Mouse (Mus musculus) CH12.LX (cell line): Measurements from ENCODE around the gene Pnldc1. TPM values are rescaled to one million over a fixed set of nuclear protein-coding genes. Genes with fewer than 3 reads are reported as not detected.

Experiments used
- DNase-seq: peaks from one replicate; pipeline ENCODE4 v3.0.0-alpha.2; 2013; ENCODE audit errors: extremely low read depth
- H3K27ac ChIP-seq: 2 replicates; pipeline ENCODE4 v1.5.1; 2012; ENCODE audit warnings: low read depth, mild to moderate bottlenecking, control low read depth, moderate library complexity; ENCODE audit not compliant: insufficient read depth
- H3K27me3 ChIP-seq: replicated peaks from 2 replicates; pipeline ENCODE3; 2012; ENCODE audit warnings: inconsistent platforms
- H3K36me3 ChIP-seq, 2 experiments: replicated peaks in 1 of 2; 2 replicates each; pipeline versions ENCODE3 to v1.6.1; 2012; ENCODE audit warnings: inconsistent platforms in 1 of 2, low read length in 1 of 2, mild to moderate bottlenecking in 1 of 2, mixed read lengths in 1 of 2, moderate library complexity in 1 of 2; ENCODE audit not compliant: control insufficient read depth in 1 of 2, insufficient read depth in 1 of 2
- H3K4me1 ChIP-seq, 2 experiments: 2 replicates each; pipeline ENCODE4 v1.6.1; 2012; ENCODE audit warnings: inconsistent platforms in 1 of 2, moderate library complexity in 1 of 2; ENCODE audit not compliant: insufficient read depth in 2 of 2, control insufficient read depth in 1 of 2
- H3K4me2 ChIP-seq: 2 replicates; pipeline ENCODE4 v1.6.1; 2012; ENCODE audit warnings: low read depth, mild to moderate bottlenecking, control low read depth; ENCODE audit not compliant: poor library complexity, insufficient read depth, severe bottlenecking
- H3K4me3 ChIP-seq, 3 experiments: fragments of 150-350 bp in 1 of 3; sonication (generic) in 1 of 3; replicated peaks in 1 of 3; 2 replicates each; pipeline versions ENCODE3 to v1.5.1; 2011 to 2012; ENCODE audit warnings: low read depth in 2 of 3, low read length in 2 of 3, mild to moderate bottlenecking in 2 of 3, moderate library complexity in 2 of 3, control low read depth in 1 of 3, improper control_type of control experiment in 1 of 3, inconsistent platforms in 1 of 3, mixed read lengths in 1 of 3; ENCODE audit not compliant: poor library complexity in 1 of 3
- H3K79me2 ChIP-seq: replicated peaks from 2 replicates; pipeline ENCODE4 v1.6.1; 2012; ENCODE audit warnings: mild to moderate bottlenecking, moderate library complexity; ENCODE audit not compliant: control insufficient read depth, poor library complexity, insufficient read depth, severe bottlenecking; ENCODE audit errors: extremely low read depth
- H3K9ac ChIP-seq: 2 replicates; pipeline ENCODE4 v1.6.1; 2012; ENCODE audit warnings: low read depth, mild to moderate bottlenecking, control low read depth, moderate library complexity; ENCODE audit not compliant: insufficient read depth
- H3K9me3 ChIP-seq: replicated peaks from 2 replicates; pipeline ENCODE3; 2012; ENCODE audit warnings: low read length, inconsistent platforms, mixed read lengths
- BHLHE40 ChIP-seq: IDR thresholded peaks from 2 replicates; pipeline ENCODE4 v1.6.1; 2011; ENCODE audit warnings: mild to moderate bottlenecking, low read depth, low read length, improper control_type of control experiment
- CHD1 ChIP-seq: IDR thresholded peaks from 2 replicates; pipeline ENCODE4 v1.6.1; 2012; ENCODE audit warnings: low read depth, low read length, improper control_type of control experiment, inconsistent platforms
- CHD2 ChIP-seq: IDR thresholded peaks from 2 replicates; pipeline ENCODE4 v1.6.1; 2011; ENCODE audit warnings: low read length, improper control_type of control experiment
- CTCF ChIP-seq, 2 experiments: IDR thresholded peaks in 1 of 2; conservative IDR thresholded peaks in 1 of 2; 2 replicates each; pipeline ENCODE4 v1.5.1; 2011 to 2012; ENCODE audit warnings: low read depth in 2 of 2, low read length in 2 of 2, improper control_type of control experiment in 1 of 2, inconsistent platforms in 1 of 2, mild to moderate bottlenecking in 1 of 2, moderate library complexity in 1 of 2
- E2F4 ChIP-seq: IDR thresholded peaks from 2 replicates; pipeline ENCODE4 v1.6.1; 2011; ENCODE audit warnings: low read depth, low read length, improper control_type of control experiment; ENCODE audit not compliant: insufficient replicate concordance
- ELF1 ChIP-seq: IDR thresholded peaks from 2 replicates; pipeline ENCODE4 v1.6.1; 2014; ENCODE audit warnings: low read depth, mild to moderate bottlenecking, inconsistent platforms, low read length, improper control_type of control experiment
- EP300 ChIP-seq: IDR thresholded peaks from 2 replicates; pipeline ENCODE4 v1.6.1; 2011; ENCODE audit warnings: low read length, improper control_type of control experiment
- ETS1 ChIP-seq: conservative IDR thresholded peaks from 2 replicates; pipeline ENCODE4 v1.6.1; 2012; ENCODE audit warnings: low read depth, mild to moderate bottlenecking, inconsistent platforms, low read length, improper control_type of control experiment, moderate library complexity
- GABPA ChIP-seq: IDR thresholded peaks from 2 replicates; pipeline ENCODE4 v1.6.1; 2012; ENCODE audit warnings: low read depth, low read length, improper control_type of control experiment, inconsistent platforms; ENCODE audit not compliant: insufficient replicate concordance
- HCFC1 ChIP-seq: IDR thresholded peaks from 2 replicates; pipeline ENCODE4 v1.6.1; 2012; ENCODE audit warnings: low read depth, mild to moderate bottlenecking, inconsistent platforms, low read length, improper control_type of control experiment
- IRF4 ChIP-seq: IDR thresholded peaks from 2 replicates; pipeline ENCODE4 v1.6.1; 2014; ENCODE audit warnings: low read depth, mild to moderate bottlenecking, inconsistent platforms, low read length, improper control_type of control experiment
- JUN ChIP-seq: IDR thresholded peaks from 2 replicates; pipeline ENCODE4 v1.6.1; 2011; ENCODE audit warnings: low read depth, mild to moderate bottlenecking, low read length, improper control_type of control experiment, moderate library complexity; ENCODE audit not compliant: insufficient read depth
- JUND ChIP-seq: conservative IDR thresholded peaks from 2 replicates; pipeline ENCODE4 v1.6.1; 2011; ENCODE audit warnings: low read depth, low read length, improper control_type of control experiment
- KAT2A ChIP-seq: IDR thresholded peaks from 2 replicates; pipeline ENCODE4 v1.6.1; 2012; ENCODE audit warnings: low read length, improper control_type of control experiment, inconsistent platforms; ENCODE audit not compliant: insufficient replicate concordance
- MAFK ChIP-seq: IDR thresholded peaks from 2 replicates; pipeline ENCODE4 v1.6.1; 2011; ENCODE audit warnings: low read length, improper control_type of control experiment; ENCODE audit not compliant: insufficient replicate concordance
- MAX ChIP-seq: IDR thresholded peaks from 2 replicates; pipeline ENCODE4 v1.6.1; 2011; ENCODE audit warnings: low read length, improper control_type of control experiment
- MAZ ChIP-seq: IDR thresholded peaks from 2 replicates; pipeline ENCODE4 v1.6.1; 2012; ENCODE audit warnings: low read depth, mild to moderate bottlenecking, inconsistent platforms, low read length, improper control_type of control experiment, moderate library complexity
- MEF2A ChIP-seq: IDR thresholded peaks from 2 replicates; pipeline ENCODE4 v1.6.1; 2014; ENCODE audit warnings: low read depth, mild to moderate bottlenecking, inconsistent platforms, low read length, improper control_type of control experiment, borderline replicate concordance
- MXI1 ChIP-seq: IDR thresholded peaks from 2 replicates; pipeline ENCODE4 v1.6.1; 2011; ENCODE audit warnings: mild to moderate bottlenecking, low read depth, low read length, improper control_type of control experiment
- MYC ChIP-seq: IDR thresholded peaks from 2 replicates; pipeline ENCODE4 v1.6.1; 2011; ENCODE audit warnings: low read depth, mild to moderate bottlenecking, improper control_type of control experiment, low read length
- NELFE ChIP-seq: IDR thresholded peaks from 2 replicates; pipeline ENCODE4 v1.6.1; 2011; ENCODE audit warnings: low read depth, low read length, improper control_type of control experiment
- NRF1 ChIP-seq: IDR thresholded peaks from 2 replicates; pipeline ENCODE4 v1.6.1; 2014; ENCODE audit warnings: low read depth, mild to moderate bottlenecking, inconsistent platforms, low read length, improper control_type of control experiment, moderate library complexity
- PAX5 ChIP-seq: IDR thresholded peaks from 2 replicates; pipeline ENCODE4 v1.6.1; 2012; ENCODE audit warnings: low read length, inconsistent platforms, mixed read lengths
- POLR2A ChIP-seq: IDR thresholded peaks from 2 replicates; pipeline ENCODE4 v1.6.1; 2011; ENCODE audit warnings: low read depth, mild to moderate bottlenecking, improper control_type of control experiment, low read length
- POLR2AphosphoS2 ChIP-seq: IDR thresholded peaks from 2 replicates; pipeline ENCODE4 v1.6.1; 2011; ENCODE audit warnings: low read depth, low read length, improper control_type of control experiment
- RAD21 ChIP-seq: IDR thresholded peaks from 2 replicates; pipeline ENCODE4 v1.6.1; 2011; ENCODE audit warnings: low read depth, mild to moderate bottlenecking, low read length, improper control_type of control experiment, moderate library complexity
- RCOR1 ChIP-seq: conservative IDR thresholded peaks from 2 replicates; pipeline ENCODE4 v1.6.1; 2012; ENCODE audit warnings: low read depth, mild to moderate bottlenecking, inconsistent platforms, low read length, improper control_type of control experiment
- SIN3A ChIP-seq: IDR thresholded peaks from 2 replicates; pipeline ENCODE4 v1.6.1; 2012; ENCODE audit warnings: low read length, improper control_type of control experiment, inconsistent platforms
- SMC3 ChIP-seq: IDR thresholded peaks from 2 replicates; pipeline ENCODE4 v1.6.1; 2011; ENCODE audit warnings: low read depth, low read length, improper control_type of control experiment
- TBP ChIP-seq: conservative IDR thresholded peaks from 2 replicates; pipeline ENCODE4 v1.6.1; 2011; ENCODE audit warnings: low read depth, low read length, improper control_type of control experiment
- TCF12 ChIP-seq: IDR thresholded peaks from 2 replicates; pipeline ENCODE4 v1.6.1; 2014; ENCODE audit warnings: low read depth, mild to moderate bottlenecking, inconsistent platforms, low read length, improper control_type of control experiment
- UBTF ChIP-seq: IDR thresholded peaks from 2 replicates; pipeline ENCODE4 v1.6.1; 2012; ENCODE audit warnings: low read depth, mild to moderate bottlenecking, inconsistent platforms, low read length, improper control_type of control experiment, moderate library complexity
- USF1 ChIP-seq: IDR thresholded peaks from 2 replicates; pipeline ENCODE4 v1.6.1; 2014; ENCODE audit warnings: low read depth, mild to moderate bottlenecking, inconsistent platforms, low read length, improper control_type of control experiment
- USF2 ChIP-seq: conservative IDR thresholded peaks from 2 replicates; pipeline ENCODE4 v1.6.1; 2011; ENCODE audit warnings: low read depth, low read length, improper control_type of control experiment
- ZC3H11A ChIP-seq: IDR thresholded peaks from 2 replicates; pipeline ENCODE4 v1.6.1; 2012; ENCODE audit warnings: low read depth, mild to moderate bottlenecking, inconsistent platforms, low read length, improper control_type of control experiment
- ZKSCAN1 ChIP-seq: IDR thresholded peaks from 2 replicates; pipeline ENCODE4 v1.6.1; 2012; ENCODE audit warnings: low read depth, inconsistent platforms, low read length, improper control_type of control experiment, borderline replicate concordance
- ZMIZ1 ChIP-seq: IDR thresholded peaks from 2 replicates; pipeline ENCODE4 v1.6.1; 2012; ENCODE audit warnings: low read depth, mild to moderate bottlenecking, inconsistent platforms, low read length, improper control_type of control experiment
- ZNF384 ChIP-seq: IDR thresholded peaks from 2 replicates; pipeline ENCODE4 v1.6.1; 2012; ENCODE audit warnings: low read depth, low read length, improper control_type of control experiment, inconsistent platforms
- dilution Hi-C: fragments of 300-500 bp; cut with MboI; formaldehyde crosslinking; loops from 2 replicates; pipeline ENCODE4 v1.14.3; 2020; ENCODE audit warnings: low sequenced_read_pairs; ENCODE audit not compliant: extremely low pct_unique_long_range_greater_than_20kb, extremely low pct_ligation_motif_present
- in situ Hi-C: fragments of 300-500 bp; cut with MboI; formaldehyde crosslinking; loops from 3 replicates; pipeline ENCODE4 v1.14.3; 2019; ENCODE audit warnings: low sequenced_read_pairs, low pct_ligation_motif_present, low pct_unique_long_range_greater_than_20kb, mixed read lengths
- polyA plus RNA-seq: library from polyadenylated mRNA; unstranded; fragments of >175 nt; gene quantifications from 2 replicates; pipeline ENCODE4 v1.2.1, GENCODE M21; 2012; ENCODE audit warnings: low read depth; ENCODE audit not compliant: insufficient read length
- total RNA-seq, 2 experiments: library from RNA; depleted of rRNA; stranded (reverse); fragments of 300-350 nt in 1 of 2; fragments of >200 nt in 1 of 2; gene quantifications; 2 replicates each; pipeline ENCODE4 v1.2.3; 2012 to 2014

Gene Pnldc1
- total and polyA plus RNA-seq, 3 experiments = 0.11 to 0.90 (median 0.25) TPM

- peaks cover 38 to 57% of the 10 kb centered on the region in 2 experiments for H3K36me3 ChIP-seq
- H3K9me3 ChIP-seq = no peaks in the 10 kb centered on the region
- peaks cover 59% of the 10 kb centered on the region for H3K79me2 ChIP-seq
- peak within 1 kb of the TSS; percentile 90 to 98 (median 94) for H3K4me3 ChIP-seq
- H3K4me1 ChIP-seq = peaks cover 3 to 47% of the 10 kb centered on the region in 2 experiments; a peak in 3 of 4 replicates
- TF ChIP-seq MAX (peak; percentile 87; the same call in 1 of the 2 replicates), SMC3 (no peak), ZC3H11A (no peak), BHLHE40 (no peak), MYC (peak; percentile 61; the same call in 1 of the 2 replicates), POLR2A (peak; percentile 95), ZNF384 (no peak), MAFK (no peak), CHD2 (peak; percentile 94), MXI1 (peak; percentile 94), NELFE (peak; percentile 92), ETS1 (no peak), NRF1 (peak; percentile 48), EP300 (no peak), TBP (peak; percentile 68; the same call in 1 of the 2 replicates), JUN (no peak), CHD1 (no peak), IRF4 (peak; percentile 17; the same call in 1 of the 2 replicates), ELF1 (peak; percentile 98), USF2 (no peak), ZMIZ1 (peak; percentile 93), HCFC1 (peak; percentile 88), GABPA (no peak; the same call in 1 of the 2 replicates), POLR2AphosphoS2 (peak; percentile 78; the same call in 1 of the 2 replicates), E2F4 (peak; percentile 99), JUND (no peak), TCF12 (peak; percentile 40), ZKSCAN1 (no peak), CTCF (conservative IDR thresholded peaks at IDR 0.05 in 1 of 2, IDR thresholded peaks at IDR 0.05 in 1 of 2; ENCODE audit: low read depth in 2 of 2, low read length in 2 of 2) (no peak), MAZ (peak; percentile 26; the same call in 1 of the 2 replicates), PAX5 (no peak), UBTF (no peak), KAT2A (peak; percentile 89; the same call in 1 of the 2 replicates), MEF2A (peak; percentile 4; the same call in 1 of the 2 replicates), RCOR1 (no peak), SIN3A (peak; percentile 70), RAD21 (no peak), USF1 (no peak)
- H3K27me3 ChIP-seq = no peaks in the 10 kb centered on the region
- DNase-seq = peak; percentile 99
- H3K4me2 ChIP-seq = peak within 1 kb of the TSS; percentile 80
- H3K9ac ChIP-seq = peak within 1 kb of the TSS; percentile 92
- peak within 1 kb of the TSS; percentile 72 for H3K27ac ChIP-seq
- dilution Hi-C loops = no loop called here
- in situ Hi-C loops = loop anchor here (5.0 kb wide), 1 partner anchor 34 kb away; no protein-coding TSS in a partner anchor
Observed at GRCm38 (mm10) chr17:12915881-12916583, 6.0 kb upstream of the Pnldc1 start, which contains the start of gene Mrpl18. Gene Mrpl18, minus strand, starts transcription at chr17:12916345.
